Mouse (Mus musculus) ovary, postnatal 14 days (tissue): ENCODE results near the gene Ccdc88a.

ENCODE experiments used
- DNase-seq: peaks from one replicate; pipeline ENCODE4 v3.0.0; 2022; ENCODE audit warnings: low spot score

Gene Ccdc88a

DNA sequence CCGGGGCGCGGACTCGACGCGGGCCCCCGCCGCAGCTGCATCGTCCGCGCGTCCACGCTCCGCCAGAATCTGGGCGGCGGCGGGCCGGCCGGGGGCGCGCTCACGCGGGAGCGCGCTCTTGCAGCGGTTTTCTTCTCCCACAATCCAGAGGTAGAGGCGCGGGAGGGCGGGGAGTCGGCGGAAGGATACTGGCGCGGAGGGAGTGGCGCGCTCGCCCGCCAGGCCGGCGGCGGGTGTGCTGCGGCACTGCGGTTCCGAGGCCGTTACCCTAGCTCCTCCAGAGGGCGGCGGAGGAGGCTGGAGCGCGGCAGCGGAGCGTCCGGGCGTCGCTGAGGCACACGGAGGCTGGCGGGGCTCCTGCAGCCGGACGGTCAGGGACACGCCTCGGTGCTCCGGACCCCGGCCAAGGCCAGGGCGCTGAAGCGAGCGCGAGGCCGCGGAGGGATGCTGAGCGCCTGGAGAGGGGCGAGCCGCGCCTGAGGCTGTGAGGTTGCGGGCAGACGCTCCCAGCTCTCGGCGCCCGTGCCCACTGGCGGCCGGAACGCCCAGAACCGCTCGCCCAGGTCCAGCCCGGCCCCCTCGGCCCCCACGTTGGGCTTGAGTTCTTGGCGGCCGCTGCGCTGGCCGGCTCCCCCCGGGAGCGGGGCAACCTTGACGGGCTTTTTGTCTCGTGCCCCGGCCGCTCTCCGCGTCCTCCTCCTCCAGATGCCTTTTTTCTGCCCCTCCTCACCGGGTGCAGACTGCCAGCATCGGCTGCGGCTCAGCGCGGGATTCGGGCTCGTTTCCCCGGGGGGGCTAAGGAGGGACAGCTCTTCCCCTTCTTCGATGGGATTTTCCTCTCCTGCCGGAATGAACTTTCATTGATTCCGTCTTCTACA is at the start of gene Ccdc88a:
Gene Ccdc88a (plus strand): TSS at position 263 of the 878 bp plus-strand sequence.
- DNase-seq = peak; percentile 97

- no peak for DNase-seq
Observed at GRCm38 (mm10) chr11:29335505-29335904, 38.0 kb upstream of the Ccdc88a start.

GRCm38 (mm10) chr11:29341259-29341658 is 32.2 kb upstream of the Ccdc88a start:
- DNase-seq = no peak

- no peak for DNase-seq
Observed at GRCm38 (mm10) chr11:29344891-29345657, 28.4 kb upstream of the Ccdc88a start.

- DNase-seq = no peak
Observed at GRCm38 (mm10) chr11:29345673-29346286, 27.7 kb upstream of the Ccdc88a start.

- no peak for DNase-seq
Observed at GRCm38 (mm10) chr11:29350891-29351290, 22.6 kb upstream of the Ccdc88a start.

- DNase-seq = no peak
Observed at GRCm38 (mm10) chr11:29352214-29352613, 21.2 kb upstream of the Ccdc88a start.

- DNase-seq = no peak
Observed at GRCm38 (mm10) chr11:29368161-29368560, 5.3 kb upstream of the Ccdc88a start.

DNA sequence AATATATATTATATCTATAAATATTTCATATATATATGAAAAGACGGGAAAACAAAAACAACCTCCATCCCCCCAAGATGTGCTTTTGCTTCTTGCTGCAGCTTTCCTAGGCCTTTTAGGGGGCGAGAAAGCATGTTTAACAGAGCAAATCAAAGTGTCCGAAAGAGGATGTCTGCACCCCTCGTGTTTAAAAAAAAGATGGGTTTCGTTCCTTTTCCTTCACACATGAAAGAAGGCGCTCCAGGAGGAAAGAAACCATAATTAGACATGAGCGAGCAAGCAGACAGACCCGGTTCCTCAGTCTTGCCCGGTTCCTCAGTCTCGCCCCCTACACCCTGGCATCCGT is 435 bp upstream of the Ccdc88a start:
- DNase-seq = no peak

DNA sequence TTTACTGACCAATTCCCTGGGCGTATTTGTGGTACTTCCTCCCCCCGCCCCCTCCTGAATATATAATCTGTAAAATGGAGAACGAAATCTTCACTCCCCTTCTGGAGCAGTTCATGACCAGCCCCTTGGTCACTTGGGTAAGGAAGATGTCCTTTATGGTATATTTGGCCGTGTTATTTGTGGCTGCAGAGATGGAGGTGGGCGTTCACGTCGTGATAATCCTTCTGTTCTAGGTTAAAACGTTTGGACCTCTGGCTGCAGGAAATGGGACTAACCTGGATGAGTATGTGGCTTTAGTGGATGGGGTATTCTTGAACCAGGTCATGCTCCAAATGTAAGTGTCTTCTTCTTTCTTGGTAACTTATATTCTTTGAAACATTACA is 807 bp downstream of the Ccdc88a start:
- no peak for DNase-seq

- no peak for DNase-seq
Observed at GRCm38 (mm10) chr11:29376635-29377034, 3.2 kb downstream of the Ccdc88a start.

DNA sequence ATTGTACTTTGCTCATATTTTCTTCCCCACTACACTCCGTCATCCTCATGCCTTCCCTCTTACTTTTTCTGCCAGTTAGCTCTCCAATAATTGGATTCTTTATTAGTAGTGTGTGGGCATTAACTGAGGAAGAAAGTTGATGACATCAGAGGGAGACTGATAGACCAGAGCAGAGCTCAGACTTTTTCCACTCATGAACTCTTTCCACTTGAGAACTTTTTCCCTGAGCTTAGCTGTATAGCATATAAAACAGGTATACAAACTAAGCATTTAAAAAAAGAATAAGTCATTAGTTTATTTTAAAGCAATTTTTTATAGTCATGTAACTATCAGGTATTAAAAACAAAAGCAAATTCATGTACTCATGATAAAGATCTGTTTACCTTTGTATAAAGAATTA is 5.3 kb downstream of the Ccdc88a start:
- DNase-seq = no peak

DNA sequence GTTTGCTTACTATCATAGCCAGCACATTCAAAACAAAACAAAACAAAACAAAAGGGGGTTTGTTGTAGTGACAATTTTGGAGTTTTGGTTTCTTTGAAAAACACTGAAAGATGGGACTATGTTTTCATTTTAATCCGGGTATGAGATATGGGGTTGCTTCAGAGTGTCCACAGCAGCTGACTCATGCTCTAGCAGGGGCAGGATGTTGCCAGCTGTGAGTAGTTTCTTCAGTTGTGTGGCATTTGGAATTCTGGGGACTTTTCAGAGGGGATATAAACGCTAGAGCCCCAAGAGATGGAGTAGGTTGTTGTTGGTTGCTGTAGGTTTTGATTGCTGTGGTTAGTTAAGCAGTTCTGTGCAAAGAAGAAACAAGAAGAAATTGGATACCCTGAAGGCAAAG is 10.0 kb downstream of the Ccdc88a start:
- no peak for DNase-seq

DNA sequence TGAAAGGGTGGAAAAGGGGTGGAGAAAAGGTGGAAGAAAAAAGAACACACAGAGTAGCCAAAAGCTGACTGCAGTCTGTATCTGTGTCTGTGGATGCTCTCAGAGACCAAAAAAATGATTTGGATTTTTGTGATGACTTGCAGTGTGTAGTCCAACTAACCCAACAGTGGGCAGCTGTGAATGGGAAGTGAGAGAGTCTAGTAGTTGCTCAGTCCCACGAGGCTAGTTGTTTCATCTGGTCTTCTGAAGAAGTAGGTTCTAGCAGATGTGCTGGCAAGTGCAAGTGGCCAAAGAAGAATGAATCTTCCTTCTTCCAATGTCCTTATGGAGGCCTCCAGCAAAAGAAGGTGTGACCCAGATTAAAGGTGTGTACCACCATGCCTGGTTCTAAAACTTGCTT is 10.5 kb downstream of the Ccdc88a start:
- DNase-seq = no peak

DNA sequence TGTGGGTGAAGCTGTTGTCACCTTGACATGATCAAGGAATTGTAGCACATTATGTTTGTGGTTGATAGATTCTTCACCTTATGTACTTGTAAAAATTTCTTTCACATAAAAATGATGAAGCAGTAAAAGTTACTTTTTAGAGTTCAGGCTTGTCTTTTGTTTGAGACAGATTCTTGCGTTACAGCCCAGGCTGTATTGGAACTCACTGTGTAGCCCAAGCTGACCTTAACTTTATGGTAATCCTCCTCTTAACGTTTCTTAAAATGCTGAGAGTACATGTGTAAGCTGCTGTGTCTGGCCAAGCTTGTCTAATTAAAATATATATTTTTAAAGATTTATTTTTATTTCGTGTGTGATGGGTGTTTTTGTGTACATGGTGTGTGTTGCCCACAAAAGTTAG is 11.2 kb downstream of the Ccdc88a start:
- DNase-seq = no peak

GRCm38 (mm10) chr11:29389913-29390312 is 16.5 kb downstream of the Ccdc88a start:
- no peak for DNase-seq

- no peak for DNase-seq
Observed at GRCm38 (mm10) chr11:29395135-29395746, 21.8 kb downstream of the Ccdc88a start.

DNA sequence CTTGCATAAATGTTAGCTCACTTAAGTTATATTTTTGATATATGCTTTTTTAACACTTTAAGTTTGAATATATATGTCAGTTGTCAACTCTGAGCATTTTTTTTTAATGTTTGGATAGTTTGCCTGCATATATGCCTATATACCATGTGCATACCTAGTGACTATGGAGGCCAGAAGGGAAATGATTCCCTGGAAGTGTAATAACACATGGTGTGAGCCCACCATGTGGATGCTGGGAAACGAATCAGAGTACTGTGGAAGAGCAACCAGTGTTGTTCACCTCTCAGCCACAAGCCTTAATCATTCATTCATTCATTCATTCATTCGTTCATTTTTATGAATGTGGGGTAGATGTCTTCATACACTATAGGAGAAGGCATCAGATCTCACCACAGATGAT is 26.9 kb downstream of the Ccdc88a start:
- no peak for DNase-seq

- no peak for DNase-seq
Observed at GRCm38 (mm10) chr11:29406292-29406691, 32.8 kb downstream of the Ccdc88a start.

DNA sequence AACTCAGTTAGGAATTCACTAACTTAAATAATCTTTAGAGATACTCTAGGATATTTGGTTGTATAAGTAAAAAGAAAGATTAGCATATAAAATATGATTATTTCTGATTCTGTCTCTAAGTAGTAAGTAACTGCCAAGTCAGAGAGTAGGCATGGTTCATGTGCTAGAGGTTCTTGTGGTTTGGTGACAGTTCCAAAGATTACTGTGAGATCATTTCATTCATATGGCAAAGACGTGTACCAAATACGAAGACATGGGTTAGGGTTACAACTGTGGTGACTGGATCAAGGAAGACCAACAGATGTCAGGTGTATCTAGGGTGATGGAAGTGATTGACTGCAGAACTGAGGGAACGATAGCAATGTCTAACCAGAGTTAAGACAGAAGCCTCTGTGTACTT is 50.0 kb downstream of the Ccdc88a start:
- DNase-seq = no peak

- no peak for DNase-seq
Observed at GRCm38 (mm10) chr11:29428774-29429173, 55.3 kb downstream of the Ccdc88a start.

- no peak for DNase-seq
Observed at GRCm38 (mm10) chr11:29431011-29431410, 57.6 kb downstream of the Ccdc88a start.

GRCm38 (mm10) chr11:29448741-29449140 is 75.3 kb downstream of the Ccdc88a start:
- DNase-seq = no peak
